ENCODE assay signal across 14 mouse cellular contexts in the genomic region with DNA sequence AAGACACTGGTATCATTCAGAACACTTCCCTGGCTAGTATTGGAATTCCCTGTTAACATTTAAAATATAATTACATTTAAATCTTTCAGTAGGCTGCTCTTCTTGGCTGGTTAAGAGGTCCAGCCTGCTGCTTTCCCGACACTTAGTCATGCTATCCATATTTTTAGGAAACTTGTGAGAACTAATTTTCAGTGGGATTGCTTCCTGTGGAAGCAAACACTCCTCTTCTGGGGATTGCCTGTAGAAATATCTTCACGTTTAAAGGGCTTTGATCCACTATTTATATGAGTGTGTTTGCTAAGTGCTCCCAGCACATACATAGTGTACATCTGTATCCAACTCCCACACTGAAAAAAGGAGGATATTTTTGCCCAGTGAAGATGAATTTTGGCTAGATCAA.
DNase-seq lines count a peak whose midpoint lies in the region; ATAC-seq lines count a peak whose summit lies in the region.
"Had no signal": no experiment of that assay in that cellular context is flagged by ENCODE, and none has a peak within 500 bp of the region (broad histone marks: within the 10 kb centered on the region; RNA-seq: fewer than 3 reads in every experiment).

No protein-coding gene starts in this region.

- no peak for DNase-seq in frontal cortex, postnatal 10 days (ENCODE audit: low spot score in 2 of 2)
- peak; percentile 1 for DNase-seq in left cerebral cortex, adult 11 months (ENCODE audit: low spot score)
- no peak for DNase-seq in left cerebral cortex, postnatal 4 days
- peak; percentile 62 for DNase-seq in brain, adult 2 months (ENCODE audit: low read depth, low spot score)
- peak; percentile 5 to 6 for DNase-seq in left cerebral cortex, postnatal 36 days (ENCODE audit: low spot score in 2 of 2)
- DNase-seq in c-Kit-positive CD71-positive TER-119-positive erythroid progenitor cells, embryonic 14.5 days (ENCODE audit: low spot score): no peak
- DNase-seq: adrenal gland, postnatal 14 days; cerebellum, adult 2 months; cerebellum, postnatal 10 days; gastrocnemius, postnatal 14 days; heart, adult 2 months had no signal

- peak; percentile 99 for ATAC-seq in frontal cortex, adult (ENCODE audit: low TSS enrichment)
- ATAC-seq in activated CD4-positive, CD25-positive, alpha-beta regulatory T cell, adult 4 months: no peak
- ATAC-seq: forebrain, embryonic 13.5 days had no signal

- intact Hi-C loops in left cerebral cortex, postnatal 4 days (cut with DNase I): no loop called here
- intact Hi-C loops in left cerebral cortex, postnatal 36 days (cut with DNase I): no loop called here

Comparison
In these comparisons a context has a peak if more than half of its experiments do, and no peak if none do; other contexts are left out.
1. DNase-seq: peak in left cerebral cortex, adult 11 months (single experiment), brain, adult 2 months (single experiment) and left cerebral cortex, postnatal 36 days (2 of 2); none in frontal cortex, postnatal 10 days (0 of 2), left cerebral cortex, postnatal 4 days (single experiment) and c-Kit-positive CD71-positive TER-119-positive erythroid progenitor cells, embryonic 14.5 days (single experiment).